Mouse (Mus musculus): ENCODE results near the gene Abcc8.

The Abcc8 gene

GRCm38 (mm10) chr7:46110079-46110478, 69.8 kb downstream of the Abcc8 start:
- DNase-seq (ENCODE audit: low spot score in 2 of 2): no peak

GRCm38 (mm10) chr7:46105484-46105883, 74.3 kb downstream of the Abcc8 start:
- DNase-seq (ENCODE audit: low spot score in 2 of 2): no peak

- DNase-seq (ENCODE audit: low spot score in 2 of 2): no peak
Observed at GRCm38 (mm10) chr7:46104256-46104915, 75.4 kb downstream of the Abcc8 start.

- no peak for DNase-seq (ENCODE audit: low spot score in 2 of 2)
Observed at GRCm38 (mm10) chr7:46103771-46104170, 76.1 kb downstream of the Abcc8 start.

- no peak for DNase-seq (ENCODE audit: low spot score in 2 of 2)
Observed at GRCm38 (mm10) chr7:46103075-46103591, 76.7 kb downstream of the Abcc8 start.

GRCm38 (mm10) chr7:46100563-46100962, 79.3 kb downstream of the Abcc8 start, which contains the start of gene Kcnj11:
TSS of gene Kcnj11 (minus strand) at chr7:46100764.
- peak; percentile 32 to 60 for DNase-seq (ENCODE audit: low spot score in 2 of 2)

GRCm38 (mm10) chr7:46099682-46100081, 80.2 kb downstream of the Abcc8 start:
- DNase-seq (ENCODE audit: low spot score in 2 of 2): no peak

- no peak for DNase-seq (ENCODE audit: low spot score in 2 of 2)
Observed at GRCm38 (mm10) chr7:46098919-46099286, 80.9 kb downstream of the Abcc8 start.

GRCm38 (mm10) chr7:46098221-46098918, 81.5 kb downstream of the Abcc8 start:
- no peak for DNase-seq (ENCODE audit: low spot score in 2 of 2)

GRCm38 (mm10) chr7:46097319-46097783, 82.5 kb downstream of the Abcc8 start:
- DNase-seq (ENCODE audit: low spot score in 2 of 2): no peak

GRCm38 (mm10) chr7:46096136-46096535, 83.7 kb downstream of the Abcc8 start:
- DNase-seq (ENCODE audit: low spot score in 2 of 2): peak in 1 of 2 experiments; percentile 38

- DNase-seq (ENCODE audit: low spot score in 2 of 2): no peak
Observed at GRCm38 (mm10) chr7:46092803-46093202, 87.0 kb downstream of the Abcc8 start.

- no peak for DNase-seq (ENCODE audit: low spot score in 2 of 2)
Observed at GRCm38 (mm10) chr7:46088241-46088640, 91.6 kb downstream of the Abcc8 start.

GRCm38 (mm10) chr7:46086378-46086777, 93.5 kb downstream of the Abcc8 start:
- no peak for DNase-seq (ENCODE audit: low spot score in 2 of 2)

GRCm38 (mm10) chr7:46084839-46085513, 94.9 kb downstream of the Abcc8 start:
- DNase-seq (ENCODE audit: low spot score in 2 of 2): no peak

GRCm38 (mm10) chr7:46084024-46084423, 95.8 kb downstream of the Abcc8 start:
- DNase-seq (ENCODE audit: low spot score in 2 of 2): no peak

- no peak for DNase-seq (ENCODE audit: low spot score in 2 of 2)
Observed at GRCm38 (mm10) chr7:46077675-46078074, 102.2 kb downstream of the Abcc8 start.

GRCm38 (mm10) chr7:46076844-46077243, 103.0 kb downstream of the Abcc8 start:
- no peak for DNase-seq (ENCODE audit: low spot score in 2 of 2)

GRCm38 (mm10) chr7:46068831-46069230, 111.0 kb downstream of the Abcc8 start:
- no peak for DNase-seq (ENCODE audit: low spot score in 2 of 2)

GRCm38 (mm10) chr7:46063296-46063695, 116.5 kb downstream of the Abcc8 start:
- DNase-seq (ENCODE audit: low spot score in 2 of 2): no peak

GRCm38 (mm10) chr7:46061614-46062013, 118.2 kb downstream of the Abcc8 start:
- DNase-seq (ENCODE audit: low spot score in 2 of 2): no peak

- DNase-seq (ENCODE audit: low spot score in 2 of 2): no peak
Observed at GRCm38 (mm10) chr7:46060688-46061087, 119.1 kb downstream of the Abcc8 start.

Data from spleen, postnatal 14 days (tissue).